Mouse (Mus musculus) kidney, adult 2 months (tissue): ENCODE results near the gene Cnpy2. TPM values are rescaled to one million over a fixed set of nuclear protein-coding genes. Genes with fewer than 3 reads are reported as not detected.
"Not testable (repeated sequence)": the region's sequence is repeated elsewhere in the genome, so short reads cannot be mapped to it uniquely, and the experiment has no call there.

ENCODE experiments used
- DNase-seq: peaks from one replicate; pipeline ENCODE4 v3.0.0; 2021
- H3K27ac ChIP-seq: fragments of 200-500 bp; 2 replicates; pipeline ENCODE4 v1.5.1; 2012; ENCODE audit warnings: low read depth, low read length, control low read depth, inconsistent platforms; ENCODE audit not compliant: insufficient read depth
- H3K27me3 ChIP-seq: fragments of 200-500 bp; replicated peaks from 2 replicates; pipeline ENCODE4 v1.6.1; 2012; ENCODE audit warnings: mild to moderate bottlenecking, moderate library complexity, low read length, inconsistent platforms; ENCODE audit not compliant: control insufficient read depth, insufficient read depth
- H3K36me3 ChIP-seq: fragments of 200-500 bp; 2 replicates; pipeline ENCODE4 v1.6.1; 2012; ENCODE audit warnings: mild to moderate bottlenecking, moderate library complexity, low read length, inconsistent platforms; ENCODE audit not compliant: control insufficient read depth, insufficient read depth
- H3K4me1 ChIP-seq: fragments of 200-500 bp; 2 replicates; pipeline ENCODE4 v1.6.1; 2011; ENCODE audit warnings: low read length; ENCODE audit not compliant: control insufficient read depth, insufficient read depth
- H3K4me3 ChIP-seq: fragments of 200-500 bp; 2 replicates; pipeline ENCODE4 v1.5.1; 2011; ENCODE audit warnings: mild to moderate bottlenecking, low read depth, low read length, control low read depth; ENCODE audit not compliant: insufficient read depth
- CTCF ChIP-seq: fragments of 200-500 bp; conservative IDR thresholded peaks from 2 replicates; pipeline ENCODE4 v1.5.1; 2011; ENCODE audit warnings: low read depth, mild to moderate bottlenecking, control low read depth, low read length, moderate library complexity, mixed read lengths; ENCODE audit not compliant: insufficient read depth, insufficient read length
- POLR2A ChIP-seq: fragments of 200-500 bp; IDR thresholded peaks from one replicate; pipeline ENCODE4 v1.6.1; 2011; ENCODE audit warnings: low read depth, low read length, control low read depth
- WGBS: fragments of 180-500 bp; shearing (Covaris S2); methylation state at CpG from one replicate; pipeline ENCODE4 v1.1.7; 2018; 5-methylcytosine and 5-hydroxymethylcytosine counted together
- polyA plus RNA-seq: library from polyadenylated mRNA; depleted of rRNA; stranded (reverse); fragments of >200 nt; gene quantifications from 2 replicates; pipeline ENCODE4 v1.2.3, GENCODE M21; 2012

Gene Cnpy2
- polyA plus RNA-seq, 1 experiment, result 118 TPM

DNA sequence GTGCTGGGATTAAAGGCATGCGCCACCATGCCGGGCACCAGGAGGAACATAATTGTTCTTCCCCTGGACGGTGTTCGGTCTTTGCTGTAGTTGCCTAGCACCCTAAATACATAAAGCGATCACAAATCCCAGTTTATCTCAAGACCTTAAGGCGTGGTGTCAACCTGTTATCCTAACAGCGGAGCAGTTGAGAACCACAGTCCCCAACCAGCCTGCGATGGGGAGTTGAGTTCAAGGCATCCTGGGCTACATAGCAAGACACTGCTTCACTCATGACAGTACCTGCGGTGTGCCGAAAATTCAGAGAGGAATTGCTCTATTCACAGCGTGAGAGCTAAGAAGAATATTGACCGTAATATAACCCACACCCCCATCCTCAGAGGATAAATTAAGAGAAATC lies 618 bp upstream of the Cnpy2 start:
- WGBS, result 58% methylated on average over 12 of the region's 12 CpGs
- Histone ChIP-seq H3K4me1 (peaks cover 8% of the 10 kb centered on the region; the same call in 1 of the 2 replicates), H3K4me3 (0 out of 2 replicates have a peak overlapping the region, but pooled peaks have one; percentile 10), H3K27ac (no peak overlapping the region), H3K27me3 (no peaks in the 10 kb centered on the region), H3K36me3 (peaks cover 3% of the 10 kb centered on the region; the same call in 1 of the 2 replicates)
- TF ChIP-seq POLR2A (no peak), CTCF (no peak)
- no peak for DNase-seq

GRCm38 (mm10) chr10:128323516-128323915 lies 1.3 kb downstream of the Cnpy2 start:
- Histone ChIP-seq H3K36me3 (no peaks in the 10 kb centered on the region; the same call in 1 of the 2 replicates), H3K27ac (no peak overlapping the region), H3K27me3 (no peaks in the 10 kb centered on the region), H3K4me1 (peaks cover 8% of the 10 kb centered on the region; the same call in 1 of the 2 replicates), H3K4me3 (peak overlapping the region; percentile 96)
- TF ChIP-seq CTCF (no peak), POLR2A (no peak)
- 47% methylated on average over 8 of the region's 8 CpGs for WGBS
- DNase-seq, result no peak

- no peak overlapping the region for H3K27ac ChIP-seq
- WGBS, result 90% methylated on average over 8 of the region's 8 CpGs
Measured at GRCm38 (mm10) chr10:128326825-128327224, 4.6 kb downstream of the Cnpy2 start.

DNA sequence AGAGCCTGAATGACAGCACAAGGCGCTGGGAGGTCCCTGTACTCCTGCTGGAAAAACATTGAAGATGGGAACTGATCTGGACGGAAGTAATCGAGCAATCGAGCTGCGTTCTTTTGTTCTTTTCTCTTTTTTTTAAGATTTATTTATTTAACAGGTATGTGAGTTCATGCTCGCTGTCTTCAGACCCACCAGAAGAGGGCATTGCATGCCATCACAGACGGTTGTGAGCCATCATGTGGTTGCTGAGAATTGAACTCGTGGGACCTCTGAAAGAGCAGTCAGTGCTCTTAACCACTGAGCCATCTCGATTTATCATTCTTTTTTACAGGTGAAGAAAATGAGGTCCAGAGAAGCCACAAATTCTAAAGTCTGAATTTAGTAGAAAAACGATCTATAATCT lies 5.4 kb downstream of the Cnpy2 start:
- Histone ChIP-seq H3K36me3 (peaks cover 2% of the 10 kb centered on the region; the same call in 1 of the 2 replicates), H3K4me1 (peaks cover 6% of the 10 kb centered on the region; the same call in 1 of the 2 replicates), H3K4me3 (no peak overlapping the region), H3K27ac (no peak overlapping the region), H3K27me3 (no peaks in the 10 kb centered on the region)
- TF ChIP-seq CTCF (peak; percentile 35), POLR2A (no peak)
- 85% methylated on average over 10 of the region's 10 CpGs for WGBS
- no peak for DNase-seq

More at GRCm38 (mm10) chr10:128326825-128327224, 4.6 kb downstream of the Cnpy2 start:
- H3K27me3 ChIP-seq, result no peaks in the 10 kb centered on the region
- TF ChIP-seq POLR2A, result no peak
- TF ChIP-seq CTCF, result no peak
- no peak for DNase-seq
- H3K4me3 ChIP-seq, result no peak overlapping the region
- H3K4me1 ChIP-seq, result peaks cover 6% of the 10 kb centered on the region; the same call in 1 of the 2 replicates
- H3K36me3 ChIP-seq, result peaks cover 2% of the 10 kb centered on the region; the same call in 1 of the 2 replicates

DNA sequence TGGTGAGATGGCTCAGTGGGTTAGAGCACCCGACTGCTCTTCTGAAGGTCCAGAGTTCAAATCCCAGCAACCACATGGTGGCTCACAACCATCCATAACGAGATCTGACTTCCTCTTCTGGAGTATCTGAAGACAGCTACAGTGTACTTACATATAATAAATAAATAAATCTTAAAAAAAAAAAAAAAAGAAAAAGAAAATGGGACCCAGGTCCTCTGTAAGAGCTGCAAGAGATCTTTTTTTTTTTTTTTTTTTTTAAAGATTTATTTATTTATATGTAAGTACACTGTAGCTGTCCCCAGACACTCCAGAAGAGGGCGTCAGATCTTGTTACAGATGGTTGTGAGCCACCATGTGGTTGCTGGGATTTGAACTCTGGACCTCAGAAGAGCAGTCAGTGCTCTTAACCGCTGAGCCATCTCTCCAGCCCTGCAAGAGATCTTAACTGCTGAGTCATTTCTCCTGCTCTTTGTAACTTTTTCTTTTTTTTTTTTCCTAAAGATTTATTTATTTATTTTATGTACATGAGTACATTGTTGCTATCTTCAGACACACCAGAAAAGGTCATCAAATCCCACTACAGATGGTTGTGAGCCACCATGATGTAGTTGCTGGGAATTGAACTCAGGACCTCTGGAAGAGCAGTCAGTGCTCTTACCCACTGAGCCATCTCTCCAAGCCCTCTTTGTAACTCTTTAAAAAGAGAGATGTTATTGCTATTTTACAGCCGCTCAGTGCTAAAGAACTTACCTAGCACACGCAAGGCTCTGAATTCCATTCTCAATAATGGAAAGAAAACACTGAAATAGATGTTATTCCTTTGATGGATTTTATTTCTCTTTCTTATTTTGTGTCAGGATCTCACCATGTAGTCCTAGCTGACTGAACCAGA lies 10.3 kb downstream of the Cnpy2 start:
- peaks cover 16% of the 10 kb centered on the region for H3K4me1 ChIP-seq

DNA sequence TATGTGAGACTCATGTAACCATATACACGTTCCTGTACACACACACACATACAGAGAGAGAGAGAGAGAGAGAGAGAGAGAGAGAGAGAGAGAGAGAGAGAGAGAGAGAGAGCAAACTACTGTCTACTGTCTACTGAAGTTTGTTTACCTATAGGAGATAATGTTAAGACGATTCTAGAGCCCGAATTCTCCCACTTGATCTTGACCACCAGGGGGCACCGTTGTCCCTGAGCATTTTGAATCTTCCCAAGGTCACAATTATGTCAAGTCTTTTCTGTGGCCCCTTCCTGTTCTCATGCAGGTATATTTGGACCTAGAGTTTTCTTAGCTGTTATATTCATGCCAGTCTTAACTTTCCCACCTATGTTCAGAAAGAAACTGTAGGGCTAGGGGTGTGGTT lies 13.3 kb downstream of the Cnpy2 start:
- DNase-seq, result peak; percentile 84
- no peak overlapping the region for H3K4me3 ChIP-seq
- H3K27me3 ChIP-seq, result no peaks in the 10 kb centered on the region
- TF ChIP-seq POLR2A (no peak), CTCF (peak; percentile 80)
- H3K4me1 ChIP-seq, result peaks cover 19% of the 10 kb centered on the region
- WGBS, result 2% methylated on average over 4 of the region's 4 CpGs
- H3K27ac ChIP-seq, result peak overlapping the region; percentile 88
- no peaks in the 10 kb centered on the region for H3K36me3 ChIP-seq

More for the DNA sequence above, 10.3 kb downstream of the Cnpy2 start:
- not testable (repeated sequence) for H3K27me3 ChIP-seq, H3K4me3 ChIP-seq, H3K27ac ChIP-seq, H3K36me3 ChIP-seq, DNase-seq
- WGBS, result 75% methylated on average over 6 of the region's 6 CpGs

DNA sequence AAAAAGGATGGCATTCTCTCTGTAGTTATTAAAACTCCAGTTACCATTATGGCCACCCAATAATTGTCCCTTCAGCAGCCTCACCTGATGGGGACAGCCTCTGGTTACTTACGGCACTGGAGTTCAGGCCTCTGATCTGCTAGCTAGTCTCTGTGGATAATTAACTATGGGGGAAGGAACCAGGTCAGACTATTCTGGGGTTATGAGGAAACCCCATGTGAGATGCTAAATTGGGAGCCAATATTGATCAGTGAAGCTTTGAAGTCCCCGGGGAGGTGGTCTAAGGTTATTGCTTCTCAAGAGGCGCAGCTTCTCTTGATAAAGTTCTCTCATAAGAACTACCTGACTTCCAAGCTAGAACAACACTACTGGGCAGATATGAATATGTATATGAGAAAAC lies 13.9 kb downstream of the Cnpy2 start:
- Histone ChIP-seq H3K27me3 (no peaks in the 10 kb centered on the region), H3K4me3 (no peak overlapping the region), H3K4me1 (peaks cover 19% of the 10 kb centered on the region), H3K27ac (peak overlapping the region; percentile 88; the same call in 1 of the 2 replicates), H3K36me3 (no peaks in the 10 kb centered on the region)
- WGBS, result 73% methylated on average over 3 of the region's 3 CpGs
- peak; percentile 59 for DNase-seq
- TF ChIP-seq CTCF, result no peak
- no peak for TF ChIP-seq POLR2A
